Mouse (Mus musculus): ENCODE measurements around the gene Ralgps1.

DNA sequence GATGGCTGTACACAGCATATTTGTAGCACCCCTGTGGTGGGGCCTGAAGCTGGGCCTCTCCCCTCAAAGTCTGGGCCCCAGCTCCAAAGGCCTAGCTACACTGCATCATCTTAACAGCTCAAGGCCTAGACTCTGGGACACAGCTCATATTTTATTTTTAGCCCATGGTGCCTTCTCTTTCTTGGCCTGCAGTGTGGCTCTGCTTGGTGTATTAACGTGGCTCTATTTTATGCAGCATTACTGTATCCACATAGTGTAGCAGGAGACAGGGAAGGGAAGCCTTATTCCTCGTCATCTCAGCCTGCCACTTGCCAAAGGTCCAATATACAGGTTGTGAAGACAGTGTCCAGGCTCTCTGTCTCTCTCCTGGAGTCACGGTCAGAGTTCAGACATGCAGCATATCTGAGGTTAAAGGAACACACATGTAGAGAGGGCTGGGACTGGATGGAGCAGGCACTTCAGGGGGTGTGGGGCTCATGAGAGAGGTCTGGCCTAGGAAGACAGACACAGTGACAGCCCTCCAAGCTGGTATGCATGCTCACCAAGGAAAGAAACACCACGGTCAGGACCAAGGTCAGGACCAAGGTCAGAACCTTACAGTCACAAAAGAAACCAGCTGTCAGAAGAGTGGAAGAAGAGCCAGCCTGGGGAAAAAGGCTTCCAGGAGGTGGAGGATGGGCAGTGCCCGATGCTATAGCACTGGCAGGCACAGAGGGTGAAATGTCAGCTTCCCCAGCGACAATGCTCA, 102.7 kb downstream of the Ralgps1 start:
- TF ChIP-seq POLR2A (IDR thresholded peaks at IDR 0.05; ENCODE audit: borderline replicate concordance, extremely low read depth, low read depth, low read length): no peak
- no peak for TF ChIP-seq CTCF (IDR thresholded peaks at IDR 0.05; ENCODE audit: insufficient read depth, low read length)

Data from lung, adult 2 months (tissue).